Mouse (Mus musculus): ENCODE measurements at regions not wholly inside any gene's neighbourhood (a gene's known extent, or its start where the extent isn't known, plus 50 kb on each side); places are given as distances from the start of the nearest gene placed in this dataset.

DNA sequence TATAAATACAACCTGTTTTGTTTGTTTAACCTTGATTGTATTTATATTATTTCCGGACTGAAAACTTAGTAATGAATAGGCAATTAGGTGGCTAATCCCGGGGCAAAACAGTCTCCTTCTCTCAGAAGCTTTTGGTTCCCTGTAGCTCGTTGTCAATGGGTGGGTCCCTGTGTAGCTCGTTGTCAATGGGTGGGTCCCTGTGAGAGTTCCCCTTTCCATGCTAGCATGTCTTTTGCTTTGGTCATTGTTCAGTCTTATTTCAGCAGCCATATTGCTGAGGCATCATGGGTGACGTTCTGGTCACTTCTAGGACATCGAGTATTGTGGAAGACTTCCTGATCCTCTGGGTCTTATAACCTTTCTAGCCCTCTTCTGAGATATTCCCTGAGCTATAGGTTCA is 205.1 kb downstream of the Ahr start:
- WGBS = 64% methylated on average over 6 of the region's 6 CpGs
- Histone ChIP-seq H3K4me1 (ENCODE audit: control insufficient read depth, insufficient read depth, low read length) (no peaks in the 10 kb centered on the region), H3K4me3 (replicated peaks; ENCODE audit: extremely low read depth, low read depth, low read length) (no peak overlapping the region)
- DNase-seq = no peak
- TF ChIP-seq CTCF (IDR thresholded peaks at IDR 0.05; ENCODE audit: insufficient read depth, low read length) = no peak
- no peak for TF ChIP-seq POLR2A (IDR thresholded peaks at IDR 0.05; ENCODE audit: borderline replicate concordance, extremely low read depth, low read depth, low read length)

DNA sequence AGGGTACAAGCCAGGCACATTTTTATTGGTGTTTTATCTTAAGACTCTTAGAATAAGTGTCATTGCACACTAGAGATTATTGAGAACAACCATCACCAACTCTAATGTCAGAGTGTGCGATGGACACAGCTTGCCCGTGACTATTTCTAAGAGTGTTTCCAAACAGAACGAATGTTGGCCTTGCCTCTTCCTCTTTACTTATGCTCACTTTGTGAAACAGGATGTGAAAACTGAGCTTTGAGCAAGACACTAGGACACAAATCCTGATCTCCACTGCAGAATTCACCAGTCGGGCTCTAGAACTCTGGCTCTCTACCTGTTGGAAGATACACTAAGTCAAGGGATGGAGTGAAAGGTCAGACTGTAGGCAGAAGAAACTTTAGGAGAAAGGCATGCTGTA is 215.3 kb downstream of the Ahr start:
- Histone ChIP-seq H3K4me1 (ENCODE audit: control insufficient read depth, insufficient read depth, low read length) (peaks cover 2% of the 10 kb centered on the region; the same call in 1 of the 2 replicates), H3K4me3 (replicated peaks; ENCODE audit: extremely low read depth, low read depth, low read length) (no peak overlapping the region)
- WGBS = 63% methylated on average over 4 of the region's 4 CpGs
- DNase-seq = no peak
- TF ChIP-seq CTCF (IDR thresholded peaks at IDR 0.05; ENCODE audit: insufficient read depth, low read length) (no peak), POLR2A (IDR thresholded peaks at IDR 0.05; ENCODE audit: borderline replicate concordance, extremely low read depth, low read depth, low read length) (no peak)

GRCm38 (mm10) chr12:35317046-35317445 is 217.8 kb downstream of the Ahr start:
- H3K4me3 ChIP-seq (replicated peaks; ENCODE audit: extremely low read depth, low read depth, low read length) = no peak overlapping the region
- WGBS = 13% methylated on average over 3 of the region's 3 CpGs
- TF ChIP-seq CTCF (IDR thresholded peaks at IDR 0.05; ENCODE audit: insufficient read depth, low read length) = no peak
- TF ChIP-seq POLR2A (IDR thresholded peaks at IDR 0.05; ENCODE audit: borderline replicate concordance, extremely low read depth, low read depth, low read length) = no peak
- no peak for DNase-seq
- H3K4me1 ChIP-seq (ENCODE audit: control insufficient read depth, insufficient read depth, low read length) = peaks cover 9% of the 10 kb centered on the region

GRCm38 (mm10) chr12:35314035-35314434 is 220.8 kb downstream of the Ahr start:
- TF ChIP-seq POLR2A (IDR thresholded peaks at IDR 0.05; ENCODE audit: borderline replicate concordance, extremely low read depth, low read depth, low read length) = no peak
- TF ChIP-seq CTCF (IDR thresholded peaks at IDR 0.05; ENCODE audit: insufficient read depth, low read length) = no peak
- 67% methylated on average over 2 of the region's 2 CpGs for WGBS
- H3K4me3 ChIP-seq (replicated peaks; ENCODE audit: extremely low read depth, low read depth, low read length) = no peak overlapping the region
- DNase-seq = no peak
- H3K4me1 ChIP-seq (ENCODE audit: control insufficient read depth, insufficient read depth, low read length) = peaks cover 9% of the 10 kb centered on the region

DNA sequence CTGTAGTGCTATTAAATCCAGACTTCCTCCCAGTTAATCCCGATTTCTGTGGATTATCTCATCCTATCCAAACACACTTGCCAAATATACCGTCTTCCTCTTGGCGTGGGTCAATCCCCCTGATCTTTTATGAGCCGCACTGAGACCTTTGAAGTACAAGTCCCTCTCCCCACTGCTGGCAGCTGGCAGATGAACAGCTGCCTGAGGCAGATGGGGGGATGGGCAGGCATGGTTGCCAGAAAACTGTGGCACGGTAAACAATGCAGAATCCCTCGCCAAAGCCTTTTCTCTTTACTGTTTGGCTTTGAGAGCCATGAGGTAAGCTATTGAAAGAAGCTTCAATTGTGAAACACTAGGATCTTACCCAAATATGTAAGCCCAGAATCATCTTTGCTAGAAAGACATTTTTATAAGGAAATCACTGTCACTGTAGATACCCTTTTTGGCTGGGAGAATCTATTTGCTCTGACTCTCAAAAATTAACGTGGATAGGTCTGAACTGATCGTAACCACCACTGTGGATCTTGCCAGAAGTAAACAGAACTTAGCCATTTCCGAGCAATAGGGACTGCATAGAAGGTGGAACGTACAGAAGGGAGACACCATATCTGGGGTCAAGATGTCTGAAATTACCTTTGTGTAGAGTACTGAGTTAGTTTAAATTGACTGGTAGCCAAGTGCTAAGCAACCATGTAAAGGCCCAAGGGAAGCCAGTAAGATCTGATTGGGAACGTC is 221.5 kb downstream of the Ahr start:
- TF ChIP-seq CTCF (IDR thresholded peaks at IDR 0.05; ENCODE audit: insufficient read depth, low read length) (no peak), POLR2A (IDR thresholded peaks at IDR 0.05; ENCODE audit: borderline replicate concordance, extremely low read depth, low read depth, low read length) (no peak)
- no peak for DNase-seq
- Histone ChIP-seq H3K4me1 (ENCODE audit: control insufficient read depth, insufficient read depth, low read length) (peaks cover 9% of the 10 kb centered on the region), H3K4me3 (replicated peaks; ENCODE audit: extremely low read depth, low read depth, low read length) (no peak overlapping the region)
- WGBS = 41% methylated on average over 11 of the region's 11 CpGs

- no peak for DNase-seq
- Histone ChIP-seq H3K4me3 (replicated peaks; ENCODE audit: extremely low read depth, low read depth, low read length) (no peak overlapping the region), H3K4me1 (ENCODE audit: control insufficient read depth, insufficient read depth, low read length) (peaks cover 4% of the 10 kb centered on the region)
- TF ChIP-seq CTCF (IDR thresholded peaks at IDR 0.05; ENCODE audit: insufficient read depth, low read length) = no peak
- TF ChIP-seq POLR2A (IDR thresholded peaks at IDR 0.05; ENCODE audit: borderline replicate concordance, extremely low read depth, low read depth, low read length) = no peak
Observed at GRCm38 (mm10) chr12:35308537-35308936, 226.3 kb downstream of the Ahr start.

DNA sequence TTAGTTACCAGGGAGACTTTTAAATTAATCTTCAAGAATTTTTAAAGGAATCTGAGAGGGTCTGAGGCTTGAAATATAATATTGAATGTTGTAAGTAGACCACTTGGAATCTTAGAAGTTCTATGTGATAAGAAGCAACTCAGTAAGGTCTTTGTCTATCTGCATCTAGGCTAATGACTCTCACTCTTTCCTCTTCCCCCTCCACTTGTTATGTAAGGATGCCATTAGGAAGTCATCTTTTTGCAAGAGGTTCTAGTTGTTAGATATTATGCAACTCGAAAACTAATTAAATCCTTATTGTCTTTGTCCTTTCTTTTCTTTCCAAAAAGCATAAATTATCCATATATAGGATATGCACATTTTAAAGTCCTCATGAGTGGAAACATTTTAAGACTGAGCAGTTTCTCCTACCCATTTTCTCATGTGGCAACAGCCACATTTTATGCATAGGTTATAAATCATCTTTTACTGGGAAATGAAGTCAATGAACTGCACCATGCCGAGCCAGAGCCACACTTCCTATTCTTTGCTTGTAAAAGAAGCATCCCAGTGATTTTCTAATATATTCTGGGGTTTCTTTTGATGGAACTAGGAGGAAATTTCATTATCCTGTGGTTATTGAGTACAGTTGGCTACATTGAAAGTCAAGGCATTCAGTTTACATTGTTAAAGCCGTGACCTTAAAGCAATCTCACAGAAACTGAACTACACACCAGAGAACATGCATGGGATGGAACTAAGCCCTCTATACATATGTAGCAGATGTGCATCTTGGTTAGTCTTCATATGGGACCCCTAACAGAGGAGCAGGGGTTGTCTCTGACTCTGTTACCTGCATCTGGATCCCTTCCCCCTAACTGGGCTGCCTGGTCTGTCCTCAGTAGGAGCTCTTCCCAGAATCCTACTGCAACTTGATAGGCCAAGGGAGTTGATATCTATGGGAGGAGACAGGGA is 230.8 kb downstream of the Ahr start:
- no peak for TF ChIP-seq POLR2A (IDR thresholded peaks at IDR 0.05; ENCODE audit: borderline replicate concordance, extremely low read depth, low read depth, low read length)
- no peak for TF ChIP-seq CTCF (IDR thresholded peaks at IDR 0.05; ENCODE audit: insufficient read depth, low read length)
- WGBS = 70% methylated on average over 3 of the region's 3 CpGs
- no peak for DNase-seq

DNA sequence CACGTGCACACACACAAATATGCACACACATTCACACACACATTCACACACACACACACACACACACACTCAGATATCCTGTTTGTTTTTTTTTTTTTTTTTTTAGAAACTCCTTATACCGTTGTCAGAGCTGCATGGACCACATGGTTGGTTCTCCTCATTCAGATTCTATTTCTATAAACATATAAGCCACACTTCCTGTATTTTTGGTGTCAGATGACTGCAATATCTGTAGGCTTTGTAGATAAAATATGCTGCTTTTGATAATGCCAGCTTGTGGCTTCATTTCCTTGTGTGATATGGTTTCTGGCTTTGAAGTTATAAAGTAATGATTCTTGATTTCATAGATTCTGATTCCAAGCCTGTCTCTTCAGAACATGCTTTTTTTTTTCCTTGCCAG is 231.7 kb downstream of the Ahr start:
- no peak for TF ChIP-seq CTCF (IDR thresholded peaks at IDR 0.05; ENCODE audit: insufficient read depth, low read length)
- no peak for TF ChIP-seq POLR2A (IDR thresholded peaks at IDR 0.05; ENCODE audit: borderline replicate concordance, extremely low read depth, low read depth, low read length)
- H3K4me1 ChIP-seq (ENCODE audit: control insufficient read depth, insufficient read depth, low read length) = no peaks in the 10 kb centered on the region
- DNase-seq = no peak
- no peak overlapping the region for H3K4me3 ChIP-seq (replicated peaks; ENCODE audit: extremely low read depth, low read depth, low read length)
- WGBS = 62% methylated on average over 2 of the region's 2 CpGs

More for the DNA sequence above, 230.8 kb downstream of the Ahr start:
- no peaks in the 10 kb centered on the region for H3K4me1 ChIP-seq (ENCODE audit: control insufficient read depth, insufficient read depth, low read length)
- no peak overlapping the region for H3K4me3 ChIP-seq (replicated peaks; ENCODE audit: extremely low read depth, low read depth, low read length)

DNA sequence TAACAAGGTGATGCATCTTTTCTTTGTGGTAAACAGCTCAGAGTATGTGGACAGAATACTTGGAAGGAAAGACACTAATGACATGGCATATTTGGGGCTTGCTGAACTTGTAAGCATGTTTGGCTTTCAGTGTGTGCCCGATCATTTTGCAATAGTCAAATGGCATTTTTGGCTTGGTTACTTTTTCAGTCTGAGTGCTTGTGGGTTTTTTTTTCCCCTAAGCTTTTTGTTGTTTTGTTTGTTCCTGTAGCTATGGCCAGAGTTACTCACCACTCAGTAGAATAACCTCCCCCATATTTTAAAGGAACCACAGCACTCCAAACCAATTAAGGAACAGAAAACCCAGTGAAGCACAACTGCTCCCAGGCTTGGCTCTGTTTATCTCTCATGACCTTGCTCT is 240.2 kb downstream of the Ahr start:
- 30% methylated on average over 1 of the region's 1 CpGs for WGBS
- peaks cover 8% of the 10 kb centered on the region for H3K4me1 ChIP-seq (ENCODE audit: control insufficient read depth, insufficient read depth, low read length)
- TF ChIP-seq POLR2A (IDR thresholded peaks at IDR 0.05; ENCODE audit: borderline replicate concordance, extremely low read depth, low read depth, low read length) (no peak), CTCF (IDR thresholded peaks at IDR 0.05; ENCODE audit: insufficient read depth, low read length) (no peak)
- H3K4me3 ChIP-seq (replicated peaks; ENCODE audit: extremely low read depth, low read depth, low read length) = no peak overlapping the region
- DNase-seq = no peak

Measured in lung, adult 2 months (tissue).